Mouse (Mus musculus) ES-Bruce4 (cell line): Measurements from ENCODE around the gene Ak5. TPM values are rescaled to one million over a fixed set of nuclear protein-coding genes. Genes with fewer than 3 reads are reported as not detected.

Experiments
- H3K27ac ChIP-seq: 2 replicates; pipeline ENCODE4 v1.5.1; 2012; ENCODE audit warnings: low read length, inconsistent platforms; ENCODE audit not compliant: insufficient read depth
- H3K27me3 ChIP-seq: 2 replicates; pipeline ENCODE4 v1.6.1; 2012; ENCODE audit warnings: mild to moderate bottlenecking, low read length, inconsistent platforms; ENCODE audit not compliant: control insufficient read depth, poor library complexity, insufficient read depth, severe bottlenecking
- H3K36me3 ChIP-seq: 2 replicates; pipeline ENCODE4 v1.6.1; 2012; ENCODE audit warnings: inconsistent platforms, mild to moderate bottlenecking, low read length, moderate library complexity; ENCODE audit not compliant: control insufficient read depth, poor library complexity, insufficient read depth, severe bottlenecking
- H3K4me1 ChIP-seq: one replicate; pipeline ENCODE4 v1.8.1; 2011; ENCODE audit warnings: low read length; ENCODE audit not compliant: control insufficient read depth, insufficient read depth
- H3K4me3 ChIP-seq: 2 replicates; pipeline ENCODE4 v1.5.1; 2011; ENCODE audit warnings: low read depth, mild to moderate bottlenecking, low read length
- H3K9ac ChIP-seq: 2 replicates; pipeline ENCODE4 v1.6.1; 2012; ENCODE audit warnings: low read depth, mild to moderate bottlenecking, inconsistent platforms; ENCODE audit not compliant: poor library complexity, severe bottlenecking
- H3K9me3 ChIP-seq: replicated peaks from 2 replicates; pipeline ENCODE4 v1.6.1; 2012; ENCODE audit warnings: mild to moderate bottlenecking, low read length, inconsistent platforms; ENCODE audit not compliant: control insufficient read depth, poor library complexity, insufficient read depth, severe bottlenecking
- CTCF ChIP-seq: IDR thresholded peaks from one replicate; pipeline ENCODE4 v1.8.1; 2011; ENCODE audit warnings: low read depth, low read length
- EP300 ChIP-seq: IDR thresholded peaks from 2 replicates; pipeline ENCODE4 v1.6.1; 2011; ENCODE audit warnings: low read depth, low read length; ENCODE audit not compliant: insufficient read depth
- POLR2A ChIP-seq: IDR thresholded peaks from one replicate; pipeline ENCODE4 v1.8.1; 2011; ENCODE audit warnings: low read length; ENCODE audit not compliant: insufficient read depth
- polyA plus RNA-seq: library from polyadenylated mRNA; stranded (reverse); fragments of >200 nt; gene quantifications from 2 replicates; pipeline ENCODE4 v1.2.4, GENCODE M21; 2011; ENCODE audit warnings: low read depth; ENCODE audit not compliant: missing spikeins, insufficient read depth, insufficient read length

Gene Ak5
- polyA plus RNA-seq, 1 experiment = 0.97 TPM

DNA sequence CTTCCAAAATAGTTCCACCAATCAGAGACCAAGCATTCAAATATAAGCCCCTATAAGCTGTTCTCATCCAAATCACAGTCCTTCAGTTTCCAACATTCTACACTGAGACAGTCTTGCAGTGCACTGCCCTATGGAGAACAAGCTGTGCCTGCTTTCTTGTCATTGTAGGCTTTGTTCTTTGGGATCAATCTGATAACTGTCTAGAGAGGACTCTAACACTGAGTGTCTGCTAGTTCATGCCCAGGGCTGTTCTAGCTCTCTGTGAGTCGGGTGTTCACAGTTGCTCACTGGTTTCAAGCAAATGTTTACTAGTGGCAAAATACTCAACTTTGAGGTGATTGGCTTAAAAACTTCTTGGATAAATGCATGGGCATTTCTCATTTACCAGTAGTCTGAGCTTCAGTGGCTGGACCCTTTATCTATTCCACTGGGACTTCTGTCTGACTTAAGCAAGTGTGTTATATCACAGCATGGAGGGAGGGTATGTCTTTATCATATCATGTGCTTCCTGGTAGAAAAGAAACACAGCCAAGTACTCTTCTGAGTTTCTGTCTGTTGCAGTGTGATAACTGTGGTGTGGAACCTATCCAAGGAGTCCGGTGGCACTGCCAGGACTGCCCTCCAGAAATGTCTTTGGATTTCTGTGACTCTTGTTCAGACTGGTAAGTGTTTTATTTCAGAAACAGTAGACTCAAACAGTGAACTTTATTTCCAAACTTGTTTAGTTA lies 210.7 kb downstream of the Ak5 start:
- peaks cover 26% of the 10 kb centered on the region for H3K36me3 ChIP-seq
- no peak overlapping the region for H3K27ac ChIP-seq
- H3K27me3 ChIP-seq = no peaks in the 10 kb centered on the region
- no peak for TF ChIP-seq EP300
- no peak for TF ChIP-seq POLR2A
- no peak for TF ChIP-seq CTCF
- no peaks in the 10 kb centered on the region for H3K9me3 ChIP-seq
- H3K4me3 ChIP-seq = no peak overlapping the region
- no peak overlapping the region for H3K9ac ChIP-seq
- H3K4me1 ChIP-seq = no peaks in the 10 kb centered on the region

DNA sequence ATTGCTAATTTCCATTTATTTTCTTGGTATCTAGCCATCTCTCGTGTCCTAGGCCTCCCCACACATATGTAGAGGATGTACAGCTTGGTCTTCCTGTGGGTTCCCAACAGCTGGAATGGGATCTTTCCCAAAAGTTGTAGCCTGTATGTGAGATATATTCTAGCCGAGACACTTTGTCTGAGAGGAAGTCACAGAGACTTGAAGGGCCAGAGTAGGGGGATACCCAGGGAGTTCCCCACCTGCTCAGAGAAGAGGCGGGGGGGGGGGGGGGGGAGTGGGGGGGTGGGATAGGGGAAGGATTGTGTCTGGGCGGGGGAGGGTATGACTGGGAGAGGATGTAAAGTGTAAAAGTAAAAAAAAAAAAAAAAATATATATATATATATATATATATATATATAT lies 215.0 kb downstream of the Ak5 start:
- Histone ChIP-seq H3K4me3 (no peak overlapping the region), H3K9me3 (no peaks in the 10 kb centered on the region), H3K27ac (no peak overlapping the region), H3K4me1 (no peaks in the 10 kb centered on the region), H3K9ac (no peak overlapping the region), H3K27me3 (no peaks in the 10 kb centered on the region), H3K36me3 (peaks cover 38% of the 10 kb centered on the region)
- TF ChIP-seq EP300 (no peak), POLR2A (no peak)

DNA sequence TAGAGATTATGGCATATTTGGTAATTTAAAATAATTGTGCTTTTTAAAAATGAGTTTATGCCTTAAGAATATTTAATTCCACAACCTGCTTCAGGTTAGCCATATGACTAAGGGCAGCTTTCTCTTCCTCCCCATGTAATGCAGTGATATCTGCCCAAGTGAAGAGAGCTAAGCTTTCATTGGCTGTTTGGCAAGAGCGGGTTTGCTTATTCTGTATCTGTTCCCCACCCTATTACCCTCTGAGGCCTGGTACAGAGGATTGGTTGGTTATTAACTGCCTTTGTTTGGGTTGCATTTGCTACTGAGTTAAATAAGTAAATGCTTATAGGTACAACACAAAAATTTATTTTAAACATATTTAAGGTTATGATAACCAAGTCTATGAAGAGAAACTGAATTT lies 221.2 kb downstream of the Ak5 start:
- Histone ChIP-seq H3K4me1 (no peaks in the 10 kb centered on the region), H3K27me3 (no peaks in the 10 kb centered on the region), H3K27ac (no peak overlapping the region), H3K4me3 (no peak overlapping the region), H3K9ac (no peak overlapping the region), H3K36me3 (peaks cover 14% of the 10 kb centered on the region), H3K9me3 (no peaks in the 10 kb centered on the region)
- TF ChIP-seq CTCF = no peak
- no peak for TF ChIP-seq POLR2A

DNA sequence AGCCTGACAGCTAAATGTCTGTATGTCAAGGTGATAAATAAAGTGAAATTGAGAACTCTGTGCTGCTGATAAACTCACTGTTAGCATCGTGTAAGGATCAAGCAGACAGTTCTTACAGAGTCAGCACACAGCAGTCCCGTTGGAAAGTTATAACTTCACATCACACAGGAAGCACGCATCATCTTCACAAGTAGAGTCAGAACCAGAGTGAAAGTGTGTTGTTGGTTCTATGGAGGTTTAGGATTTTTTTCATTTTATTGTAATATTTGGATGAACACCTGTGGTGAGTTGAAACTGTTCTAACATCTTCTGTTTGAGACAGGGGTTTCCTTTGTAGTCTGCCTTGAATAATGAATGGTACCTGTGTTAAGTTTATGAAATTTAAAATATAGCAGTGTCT lies 224.0 kb downstream of the Ak5 start:
- Histone ChIP-seq H3K27me3 (no peaks in the 10 kb centered on the region), H3K4me3 (no peak overlapping the region), H3K9me3 (no peaks in the 10 kb centered on the region), H3K27ac (no peak overlapping the region), H3K9ac (no peak overlapping the region), H3K4me1 (no peaks in the 10 kb centered on the region), H3K36me3 (0 out of 2 replicates have a peak, but pooled peaks cover 2% of the 10 kb centered on the region)
- TF ChIP-seq POLR2A (no peak), EP300 (no peak), CTCF (no peak)

DNA sequence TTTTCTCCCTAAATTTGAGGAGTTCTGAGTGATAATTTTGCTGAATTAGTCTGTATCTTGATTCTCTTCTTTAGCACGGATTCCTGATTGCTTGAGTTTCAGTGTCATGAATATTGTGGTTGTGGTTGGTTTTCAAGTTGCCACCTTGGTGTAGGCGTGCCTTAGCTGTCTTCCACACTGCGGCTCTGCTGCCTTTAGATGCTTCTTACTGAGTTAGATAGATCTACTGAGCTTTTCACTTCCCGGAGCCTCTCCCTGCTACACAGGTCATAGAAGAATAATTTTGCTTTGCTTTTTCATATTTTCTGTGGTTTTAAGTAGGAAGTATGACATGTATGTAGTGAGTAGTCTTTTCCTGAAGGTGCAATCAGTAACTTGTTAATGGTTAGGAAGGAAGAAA lies 225.4 kb downstream of the Ak5 start:
- no peak overlapping the region for H3K4me3 ChIP-seq
- TF ChIP-seq EP300 = no peak
- no peak for TF ChIP-seq POLR2A
- TF ChIP-seq CTCF = no peak
- no peaks in the 10 kb centered on the region for H3K9me3 ChIP-seq
- no peak overlapping the region for H3K27ac ChIP-seq
- H3K9ac ChIP-seq = no peak overlapping the region
- H3K4me1 ChIP-seq = no peaks in the 10 kb centered on the region
- no peaks in the 10 kb centered on the region for H3K27me3 ChIP-seq
- no peaks in the 10 kb centered on the region for H3K36me3 ChIP-seq

DNA sequence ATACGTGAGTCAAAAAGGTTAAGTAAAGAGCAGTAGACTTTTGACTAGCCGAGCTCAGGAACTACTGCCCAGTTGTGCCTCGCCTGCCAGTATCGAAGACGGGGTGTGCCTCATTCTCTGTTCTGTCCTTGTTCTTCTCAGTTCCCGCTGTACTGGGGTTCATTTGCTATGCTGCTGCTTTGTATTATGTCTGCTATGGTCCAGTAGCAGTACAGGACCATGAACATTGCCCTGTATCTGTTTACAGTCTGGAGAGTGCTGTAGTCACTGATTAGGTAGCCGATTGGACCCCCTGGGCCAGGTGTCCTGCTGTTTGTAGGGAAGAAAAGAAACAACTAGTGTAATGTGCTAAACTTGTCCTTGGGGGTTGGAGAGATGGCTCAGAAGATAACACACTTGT lies 230.1 kb downstream of the Ak5 start:
- Histone ChIP-seq H3K27me3 (no peaks in the 10 kb centered on the region), H3K36me3 (no peaks in the 10 kb centered on the region), H3K9me3 (no peaks in the 10 kb centered on the region), H3K4me3 (no peak overlapping the region), H3K4me1 (no peaks in the 10 kb centered on the region), H3K27ac (no peak overlapping the region), H3K9ac (no peak overlapping the region)
- TF ChIP-seq EP300 (no peak), CTCF (no peak), POLR2A (no peak)
